Comparison of ENCODE assay signal across 18 mouse cellular contexts in the genomic region with DNA sequence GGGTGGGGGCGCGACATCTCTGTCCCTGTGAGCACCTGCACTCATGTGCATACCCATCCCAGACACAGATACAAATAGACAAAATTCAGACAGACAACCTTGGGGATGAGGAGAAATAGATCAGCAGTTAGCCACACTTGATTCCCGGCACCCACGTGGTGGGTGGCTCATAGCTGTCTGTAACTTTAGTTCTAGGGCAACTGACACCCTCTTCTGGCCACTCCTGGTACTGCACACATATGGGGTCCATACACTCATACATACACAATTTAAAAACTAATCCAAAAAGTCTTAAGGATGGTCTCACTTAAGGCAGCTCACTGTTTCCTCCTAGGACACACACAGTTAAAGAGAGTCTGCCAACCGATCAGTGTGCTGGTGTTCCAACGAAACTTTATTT.
DNase-seq lines count a peak whose midpoint lies in the region; TF ChIP-seq lines count a peak whose summit lies in the region.
"Had no signal": no experiment of that assay in that cellular context is flagged by ENCODE, and none has a peak within 500 bp of the region (broad histone marks: within the 10 kb centered on the region; RNA-seq: fewer than 3 reads in every experiment).

No protein-coding gene starts in this region.

- peaks cover 14% of the 10 kb centered on the region for H3K4me1 ChIP-seq in testis, adult 2 months (ENCODE audit: control insufficient read depth, insufficient read depth, low read length)
- H3K4me1 ChIP-seq: lung, embryonic 15.5 days had no signal

- H3K36me3 ChIP-seq in testis, adult 2 months (ENCODE audit: control insufficient read depth, insufficient read depth, low read length) = no peaks in the 10 kb centered on the region
- H3K36me3 ChIP-seq: forebrain, embryonic 10.5 days; G1E; lung, embryonic 15.5 days had no signal

- TF ChIP-seq CTCF in gastrocnemius, adult 2 months (IDR thresholded peaks at IDR 0.05) = peak; percentile 20; the same call in 1 of the 2 replicates
- peak; percentile 45 for TF ChIP-seq CTCF in left cerebral cortex, adult 2 months (IDR thresholded peaks at IDR 0.05)
- TF ChIP-seq CTCF in testis, adult 2 months (IDR thresholded peaks at IDR 0.05; ENCODE audit: control insufficient read depth, insufficient read depth, insufficient replicate concordance, low read depth, low read length) = peak; percentile 56; the same call in 1 of the 2 replicates

- H3K27ac ChIP-seq in gastrocnemius, adult 2 months = no peak overlapping the region
- H3K27ac ChIP-seq in left cerebral cortex, adult 2 months = no peak overlapping the region
- H3K27ac ChIP-seq in testis, adult 2 months (ENCODE audit: control insufficient read depth, insufficient read depth, low read depth, low read length) = no peak overlapping the region
- H3K27ac ChIP-seq: forebrain, embryonic 10.5 days; lung, embryonic 15.5 days had no signal

- H3K27me3 ChIP-seq in testis, adult 2 months (ENCODE audit: control insufficient read depth, insufficient read depth, low read length) = no peaks in the 10 kb centered on the region
- H3K27me3 ChIP-seq: Patski had no signal

- DNase-seq in gastrocnemius, adult 2 months = no peak
- DNase-seq in gastrocnemius, postnatal 10 days = no peak
- no peak for DNase-seq in left cerebral cortex, adult 2 months (ENCODE audit: extremely low spot score in 1 of 2, low spot score in 2 of 2)
- DNase-seq in left cerebral cortex, adult 11 months (ENCODE audit: low spot score) = no peak
- no peak for DNase-seq in testis, postnatal 14 days (ENCODE audit: low spot score)
- DNase-seq in testis, postnatal 10 days (ENCODE audit: low spot score) = peak; percentile 58
- no peak for DNase-seq in urinary bladder, postnatal 4 days (ENCODE audit: low spot score in 2 of 2)
- DNase-seq: adrenal gland, postnatal 14 days; cerebellum, adult 9-10 months; kidney, adult 18-20 months; spleen, adult 18-20 months; thymus, adult 18-20 months; thymus, postnatal 36 days had no signal

- no peak overlapping the region for H3K4me3 ChIP-seq in gastrocnemius, adult 2 months
- no peak overlapping the region for H3K4me3 ChIP-seq in left cerebral cortex, adult 2 months
- H3K4me3 ChIP-seq in testis, adult 2 months (ENCODE audit: control insufficient read depth, low read depth, low read length) = no peak overlapping the region
- H3K4me3 ChIP-seq: forebrain, embryonic 10.5 days; lung, embryonic 15.5 days had no signal

- intact Hi-C loops in gastrocnemius, adult 2 months (cut with DNase I) = no loop called here
- intact Hi-C loops in left cerebral cortex, adult 2 months (cut with DNase I) = no loop called here

- TF ChIP-seq POLR2A in testis, adult 2 months (IDR thresholded peaks at IDR 0.05; ENCODE audit: control insufficient read depth, low read depth, low read length) = no peak
